Mouse (Mus musculus): ENCODE measurements at regions not wholly inside any gene's neighbourhood (a gene's known extent, or its start where the extent isn't known, plus 50 kb on each side); places are given as distances from the start of the nearest gene placed in this dataset.
A peak's percentile ranks its signal among the peaks of the same experiment; 100 is the strongest.
"Not testable (repeated sequence)": the region's sequence is repeated elsewhere in the genome, so short reads cannot be mapped to it uniquely, and the experiment has no call there.

DNA sequence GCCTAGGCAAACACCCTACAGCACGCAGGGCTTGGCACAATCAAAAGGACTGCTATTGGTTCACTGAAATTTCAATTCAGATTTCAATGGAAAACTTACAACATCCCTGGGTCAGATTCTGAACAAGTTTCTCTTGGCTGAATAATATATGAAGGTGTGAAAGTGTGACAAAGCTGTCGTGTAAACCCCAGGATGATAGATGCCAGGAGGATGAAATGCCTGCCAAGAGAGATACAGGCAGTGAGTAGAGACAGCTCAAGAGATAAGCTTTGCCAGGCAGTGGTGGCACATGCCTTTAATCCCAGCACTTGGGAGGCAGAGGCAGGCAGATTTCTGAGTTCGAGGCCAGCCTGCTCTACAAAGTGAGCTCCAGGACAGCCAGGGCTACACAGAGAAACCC is 159.7 kb upstream of the Oprm1 start:
- not testable (repeated sequence) for DNase-seq

DNA sequence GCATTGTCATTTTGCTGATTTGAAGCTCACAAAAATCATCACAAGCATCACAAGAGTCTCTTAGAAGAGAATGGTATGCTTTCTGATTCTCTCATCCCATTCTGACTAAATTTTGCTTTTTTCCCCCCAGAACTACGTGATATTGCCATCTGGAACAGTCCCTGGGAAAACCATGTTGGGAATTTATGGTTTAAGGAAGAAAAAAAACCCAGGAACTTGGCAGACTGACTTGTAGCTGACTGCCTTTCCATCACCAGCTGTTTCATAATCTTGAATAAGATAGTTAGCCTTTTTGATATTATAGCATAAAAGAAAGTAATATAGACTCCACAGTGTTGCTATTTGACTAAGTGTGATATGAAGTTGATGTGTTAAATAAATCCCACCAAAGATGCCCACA is 110.7 kb upstream of the Oprm1 start:
- DNase-seq = no peak

- DNase-seq = peak; percentile 73 to 76
Observed at GRCm38 (mm10) chr10:6685308-6686080, 72.8 kb upstream of the Oprm1 start.

GRCm38 (mm10) chr10:6686081-6686474 is 72.2 kb upstream of the Oprm1 start:
- peak; percentile 8 to 11 for DNase-seq

All from cerebellum, postnatal 10 days (tissue).